Mouse (Mus musculus) hindlimb bud, embryonic 11.5 days (tissue): ENCODE results near the gene Kmt2d.
"Not testable (repeated sequence)": the region's sequence is repeated elsewhere in the genome, so short reads cannot be mapped to it uniquely, and the experiment has no call there.

Experiments used
- DNase-seq: peaks from one replicate; pipeline ENCODE4 v3.0.0-alpha.2; 2012; ENCODE audit warnings: low read depth, low spot score; ENCODE audit errors: extremely low spot score

The Kmt2d gene

GRCm38 (mm10) chr15:98871070-98871915 is at the start of gene Kmt2d:
TSS of gene Kmt2d (minus strand) at chr15:98871204.
- no peak for DNase-seq

GRCm38 (mm10) chr15:98918499-98918895 is 47.5 kb upstream of the Kmt2d start:
- DNase-seq, result not testable (repeated sequence)

- peak; percentile 96 for DNase-seq
Observed at GRCm38 (mm10) chr15:98917538-98918498, 46.8 kb upstream of the Kmt2d start, which contains the start of gene Lmbr1l. TSS of gene Lmbr1l (minus strand) at chr15:98918231.

- DNase-seq, result no peak
Observed at GRCm38 (mm10) chr15:98917091-98917490, 46.1 kb upstream of the Kmt2d start.

GRCm38 (mm10) chr15:98916016-98916415 is 45.0 kb upstream of the Kmt2d start:
- no peak for DNase-seq

- no peak for DNase-seq
Observed at GRCm38 (mm10) chr15:98914903-98915302, 43.9 kb upstream of the Kmt2d start.

GRCm38 (mm10) chr15:98904692-98905091 is 33.7 kb upstream of the Kmt2d start:
- no peak for DNase-seq

GRCm38 (mm10) chr15:98902600-98902999 is 31.6 kb upstream of the Kmt2d start:
- DNase-seq, result no peak

- DNase-seq, result no peak
Observed at GRCm38 (mm10) chr15:98901530-98901929, 30.5 kb upstream of the Kmt2d start.

GRCm38 (mm10) chr15:98897928-98898800 is 27.2 kb upstream of the Kmt2d start, which contains the start of gene Dhh:
TSS of gene Dhh (minus strand) at chr15:98898540.
- DNase-seq, result no peak

- DNase-seq, result no peak
Observed at GRCm38 (mm10) chr15:98897495-98897894, 26.5 kb upstream of the Kmt2d start.

- no peak for DNase-seq
Observed at GRCm38 (mm10) chr15:98895635-98896589, 24.9 kb upstream of the Kmt2d start.

GRCm38 (mm10) chr15:98894746-98895634 is 24.0 kb upstream of the Kmt2d start:
- no peak for DNase-seq

- DNase-seq, result no peak
Observed at GRCm38 (mm10) chr15:98893940-98894745, 23.1 kb upstream of the Kmt2d start, which contains the start of gene Rhebl1. TSS of gene Rhebl1 (minus strand) at chr15:98894540.

- no peak for DNase-seq
Observed at GRCm38 (mm10) chr15:98893036-98893435, 22.0 kb upstream of the Kmt2d start.

- no peak for DNase-seq
Observed at GRCm38 (mm10) chr15:98891907-98892606, 21.1 kb upstream of the Kmt2d start.

GRCm38 (mm10) chr15:98891198-98891742 is 20.3 kb upstream of the Kmt2d start:
- no peak for DNase-seq
